Mouse (Mus musculus) intestine, embryonic 16.5 days (tissue): Measurements from ENCODE around the gene Agpat2. TPM values are rescaled to one million over a fixed set of nuclear protein-coding genes. Genes with fewer than 3 reads are reported as not detected.

Experiments
- ATAC-seq: fragments of 200-750 bp; cut with Nextera tagmentation; 2 replicates; pipeline ENCODE4 v1.8.0; 2017; ENCODE audit warnings: moderate TSS enrichment, moderate library complexity
- H3K27ac ChIP-seq: fragments of 300-500 bp; sonication (generic); 2 replicates; pipeline ENCODE4 v1.5.1; 2014; ENCODE audit warnings: mild to moderate bottlenecking, low read length
- H3K27me3 ChIP-seq: fragments of 300-500 bp; sonication (generic); replicated peaks from 2 replicates; pipeline ENCODE4 v1.6.1; 2014; ENCODE audit warnings: low read length, control low read depth, mixed read lengths; ENCODE audit not compliant: control insufficient read depth, insufficient read depth
- H3K36me3 ChIP-seq: fragments of 300-500 bp; sonication (generic); 2 replicates; pipeline ENCODE4 v1.6.1; 2014; ENCODE audit warnings: low read length, control low read depth; ENCODE audit not compliant: control insufficient read depth, insufficient read depth
- H3K4me1 ChIP-seq: fragments of 300-500 bp; sonication (generic); 2 replicates; pipeline ENCODE4 v1.6.1; 2014; ENCODE audit warnings: low read length, control low read depth, mixed read lengths; ENCODE audit not compliant: control insufficient read depth, insufficient read depth
- H3K4me2 ChIP-seq: fragments of 300-500 bp; sonication (generic); 2 replicates; pipeline ENCODE4 v1.6.1; 2014; ENCODE audit warnings: low read depth, low read length, control low read depth
- H3K4me3 ChIP-seq: fragments of 300-500 bp; sonication (generic); 2 replicates; pipeline ENCODE4 v1.5.1; 2014; ENCODE audit warnings: mild to moderate bottlenecking, low read length
- H3K9ac ChIP-seq: fragments of 300-500 bp; sonication (generic); 2 replicates; pipeline ENCODE4 v1.6.1; 2014; ENCODE audit warnings: low read depth, low read length
- H3K9me3 ChIP-seq: fragments of 300-500 bp; sonication (generic); 2 replicates; pipeline ENCODE4 v1.6.1; 2016; ENCODE audit warnings: low read length, control low read depth; ENCODE audit not compliant: control insufficient read depth
- WGBS: fragments of 180-500 bp; shearing (Covaris S2); extraction: QIAGEN DNeasy Blood & Tissue Kit; methylation state at CpG from one replicate; pipeline ENCODE4 v1.1.7; 2014; 5-methylcytosine and 5-hydroxymethylcytosine counted together
- polyA plus RNA-seq: library from polyadenylated mRNA; unstranded; fragments of >200 nt; fragmentation: Nextera tagmentation; extraction: Ambion mirVana; gene quantifications from 2 replicates; pipeline ENCODE4 v1.2.1, GENCODE M21; 2015

Gene Agpat2
- polyA plus RNA-seq, 1 experiment from 2014 or later: 113 TPM

DNA sequence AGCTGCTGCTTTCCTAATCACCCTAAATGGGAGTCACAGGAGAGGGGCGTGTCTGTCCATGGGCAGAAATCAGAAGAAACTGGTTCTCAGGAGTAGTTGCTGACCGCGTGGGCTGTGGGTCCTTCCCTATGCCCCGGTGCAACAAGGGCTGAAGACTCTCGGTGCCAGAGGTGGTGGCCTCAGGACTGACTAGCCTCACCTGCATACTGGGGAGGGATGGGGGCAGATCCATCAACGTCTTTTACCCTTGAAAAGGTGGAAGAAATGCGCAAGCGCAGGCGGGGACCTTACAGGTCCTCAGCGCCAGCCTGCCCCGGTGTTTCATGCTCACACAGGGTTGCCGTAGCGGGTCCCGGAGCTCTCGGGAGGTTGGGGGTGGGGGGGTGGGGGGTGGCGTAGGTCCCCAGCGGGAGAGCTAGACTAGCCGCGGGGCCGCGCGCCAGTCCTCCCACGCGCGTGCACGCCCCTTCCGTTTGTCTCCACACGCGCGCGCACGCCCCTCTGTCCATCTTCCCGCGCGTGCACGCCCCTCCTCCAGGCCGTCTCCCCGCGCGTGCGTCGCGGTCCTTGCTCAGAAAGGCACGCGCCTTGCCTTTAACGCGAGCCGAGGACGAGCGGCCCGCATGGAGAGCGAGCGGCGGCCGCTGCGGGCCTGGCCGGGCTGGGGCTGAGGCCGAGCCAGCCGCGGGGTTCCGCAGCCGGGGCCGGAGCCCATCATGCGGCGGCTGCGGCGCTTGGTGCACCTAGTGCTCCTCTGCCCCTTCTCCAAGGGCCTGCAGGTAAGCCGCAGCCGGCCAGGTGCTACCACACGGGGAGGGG is 23.9 kb upstream of the Agpat2 start, which contains the start of gene Fam69b:
Gene Fam69b, plus strand, starts transcription at position 537 of the 819 bp plus-strand sequence.
- Histone ChIP-seq H3K27me3 (no peaks in the 10 kb centered on the region), H3K9me3 (no peaks in the 10 kb centered on the region), H3K4me1 (peaks cover 30% of the 10 kb centered on the region), H3K4me2 (peak within 1 kb of the TSS; percentile 95), H3K27ac (peak within 1 kb of the TSS; percentile 28; the same call in 1 of the 2 replicates), H3K9ac (peak within 1 kb of the TSS; percentile 93), H3K36me3 (no peaks in the 10 kb centered on the region), H3K4me3 (peak within 1 kb of the TSS; percentile 75)
- under 1% methylated on average over 53 of the region's 70 CpGs for WGBS
- peak; percentile 61 for ATAC-seq

DNA sequence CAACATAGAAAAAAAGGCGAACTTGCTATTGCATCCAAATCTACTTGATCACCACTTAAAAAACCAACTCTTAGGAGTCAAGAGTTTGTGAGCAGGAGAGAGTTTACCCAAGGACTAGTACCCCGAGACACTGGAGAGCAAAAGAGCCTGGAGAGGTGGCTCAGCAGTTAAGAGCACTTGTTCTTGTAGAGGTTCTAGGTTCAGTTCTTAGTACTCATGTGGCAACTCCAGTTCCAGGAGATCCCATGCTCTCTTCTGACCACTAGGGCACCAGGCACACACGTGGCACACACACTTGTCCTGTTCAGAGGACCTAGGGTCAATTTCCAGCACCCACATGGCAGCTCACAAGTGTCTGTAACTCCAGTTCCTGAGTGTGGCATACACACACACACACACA is 21.9 kb upstream of the Agpat2 start:
- WGBS: 71% methylated on average over 3 of the region's 3 CpGs
- H3K27ac ChIP-seq: no peak overlapping the region
- ATAC-seq: no peak

DNA sequence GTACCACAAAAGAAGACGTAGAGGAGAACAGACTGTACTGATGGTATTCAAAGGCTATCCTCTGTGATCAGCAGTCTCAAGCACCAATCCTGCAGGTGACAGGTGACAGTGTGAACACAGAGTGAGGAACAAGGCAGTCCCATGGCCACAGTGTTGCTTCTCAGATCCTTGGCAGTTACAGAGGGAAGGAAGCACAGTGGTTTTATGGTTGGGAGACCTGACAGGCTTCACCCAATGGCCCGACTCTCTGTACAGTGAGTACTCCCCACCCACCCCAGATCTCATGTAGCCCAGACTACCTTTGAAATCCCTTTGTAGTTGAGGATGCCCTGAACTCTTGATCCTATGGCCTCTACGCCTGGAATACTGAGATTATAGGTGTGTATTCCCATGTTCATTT is 21.2 kb upstream of the Agpat2 start:
- Histone ChIP-seq H3K4me3 (no peak overlapping the region), H3K27ac (no peak overlapping the region), H3K4me2 (no peak overlapping the region), H3K9me3 (no peaks in the 10 kb centered on the region), H3K9ac (no peak overlapping the region), H3K27me3 (no peaks in the 10 kb centered on the region), H3K36me3 (no peaks in the 10 kb centered on the region), H3K4me1 (peaks cover 30% of the 10 kb centered on the region)
- no peak for ATAC-seq
- 81% methylated on average over 3 of the region's 3 CpGs for WGBS

More for the DNA sequence above, 21.9 kb upstream of the Agpat2 start:
- Histone ChIP-seq H3K9ac (no peak overlapping the region), H3K4me1 (peaks cover 36% of the 10 kb centered on the region), H3K4me2 (no peak overlapping the region), H3K4me3 (no peak overlapping the region), H3K27me3 (no peaks in the 10 kb centered on the region), H3K36me3 (no peaks in the 10 kb centered on the region), H3K9me3 (no peaks in the 10 kb centered on the region)

DNA sequence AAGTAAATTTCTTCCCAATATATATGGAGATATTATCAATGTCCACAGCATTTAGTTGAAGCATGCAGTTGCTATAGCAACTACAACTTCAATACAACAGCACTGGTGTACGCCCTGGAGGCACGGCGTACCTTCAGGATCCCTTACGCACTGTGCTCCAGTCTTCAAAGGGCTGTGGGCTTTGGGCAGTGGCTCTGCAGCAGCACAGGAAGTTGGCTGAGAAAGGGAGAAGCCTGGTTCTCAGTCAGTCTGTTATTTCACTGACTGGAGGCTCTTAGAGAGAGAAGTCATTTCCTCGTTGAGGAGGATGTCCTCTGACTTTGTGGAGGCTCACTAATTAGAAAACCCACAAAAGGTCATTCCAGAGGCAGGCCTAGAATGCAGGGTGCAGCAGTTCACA is 18.8 kb upstream of the Agpat2 start:
- H3K9me3 ChIP-seq: no peaks in the 10 kb centered on the region
- no peak for ATAC-seq
- no peak overlapping the region for H3K4me2 ChIP-seq
- WGBS: 66% methylated on average over 5 of the region's 5 CpGs
- no peaks in the 10 kb centered on the region for H3K36me3 ChIP-seq
- H3K4me1 ChIP-seq: peaks cover 11% of the 10 kb centered on the region
- H3K9ac ChIP-seq: no peak overlapping the region
- H3K4me3 ChIP-seq: no peak overlapping the region
- no peak overlapping the region for H3K27ac ChIP-seq
- H3K27me3 ChIP-seq: no peaks in the 10 kb centered on the region

DNA sequence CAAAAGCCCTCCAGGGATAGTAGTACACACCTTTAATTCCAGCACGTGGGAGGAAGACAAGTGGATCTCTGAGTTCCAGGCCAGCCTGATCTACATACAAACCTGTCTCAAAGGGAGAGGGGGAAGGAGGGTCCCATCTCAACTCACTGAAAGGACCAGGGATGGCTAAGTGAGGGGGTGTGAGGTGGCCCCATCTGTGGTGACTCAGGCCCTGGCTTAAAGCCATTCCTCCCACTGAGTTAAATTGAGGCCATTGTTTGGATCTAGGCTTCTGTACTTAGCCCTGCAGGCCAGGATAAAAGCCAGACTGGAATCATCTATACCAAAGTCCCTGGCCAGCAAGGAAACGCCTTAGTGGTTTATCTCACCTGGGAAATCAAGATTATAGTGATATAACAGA is 17.0 kb upstream of the Agpat2 start:
- Histone ChIP-seq H3K4me3 (no peak overlapping the region), H3K27ac (no peak overlapping the region), H3K9me3 (no peaks in the 10 kb centered on the region), H3K4me1 (peaks cover 6% of the 10 kb centered on the region; the same call in 1 of the 2 replicates), H3K27me3 (no peaks in the 10 kb centered on the region), H3K9ac (peak overlapping the region; percentile 33; the same call in 1 of the 2 replicates), H3K36me3 (no peaks in the 10 kb centered on the region), H3K4me2 (no peak overlapping the region)
- peak; percentile 43 for ATAC-seq
- WGBS: 38% methylated on average over 2 of the region's 2 CpGs

DNA sequence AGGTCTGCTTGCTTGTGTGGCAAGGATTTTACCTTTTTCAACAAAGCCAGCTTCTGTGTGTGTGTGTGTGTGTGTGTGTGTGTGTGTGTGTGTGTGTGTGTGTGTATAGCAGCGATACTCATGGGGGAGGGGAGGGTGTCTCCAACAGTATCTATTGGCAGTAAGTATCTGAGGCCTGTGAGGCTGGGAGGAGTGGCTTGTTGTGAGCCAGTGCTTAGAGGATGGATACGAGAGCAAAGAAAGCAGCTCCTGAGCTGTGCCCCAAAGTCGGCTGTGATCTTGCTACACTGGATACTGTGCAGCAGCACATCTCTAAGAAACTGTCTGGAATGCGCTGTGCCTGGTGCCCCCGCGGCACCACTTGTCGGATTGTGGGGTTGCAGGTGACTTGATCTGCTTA is 13.7 kb upstream of the Agpat2 start:
- Histone ChIP-seq H3K36me3 (no peaks in the 10 kb centered on the region), H3K4me2 (no peak overlapping the region), H3K4me3 (no peak overlapping the region), H3K27ac (no peak overlapping the region), H3K27me3 (no peaks in the 10 kb centered on the region), H3K9ac (no peak overlapping the region), H3K4me1 (peaks cover 10% of the 10 kb centered on the region; the same call in 1 of the 2 replicates), H3K9me3 (no peaks in the 10 kb centered on the region)
- no peak for ATAC-seq
- 55% methylated on average over 7 of the region's 7 CpGs for WGBS

DNA sequence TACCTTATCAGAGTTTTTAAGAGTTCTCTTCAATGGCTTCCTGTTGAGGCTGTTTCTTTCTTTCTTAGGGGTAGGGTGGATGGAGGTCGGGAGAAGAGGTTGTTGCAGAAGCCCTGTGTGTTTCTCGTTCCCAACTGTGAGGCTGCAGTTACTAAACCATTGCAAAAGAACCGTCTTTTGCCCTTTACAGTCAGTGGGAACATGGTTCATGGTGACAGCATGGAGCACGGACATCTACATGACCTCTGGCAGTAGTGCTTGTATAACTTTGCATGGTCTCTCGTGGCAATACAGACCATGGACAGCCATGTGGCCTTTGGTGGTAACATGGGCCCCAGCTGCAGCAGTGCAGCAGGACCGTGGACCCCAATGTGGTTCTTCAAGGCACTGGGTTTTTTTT is 13.1 kb upstream of the Agpat2 start:
- no peak overlapping the region for H3K9ac ChIP-seq
- peaks cover 10% of the 10 kb centered on the region; the same call in 1 of the 2 replicates for H3K4me1 ChIP-seq
- 79% methylated on average over 6 of the region's 6 CpGs for WGBS
- no peak overlapping the region for H3K4me3 ChIP-seq
- no peak overlapping the region for H3K27ac ChIP-seq
- no peaks in the 10 kb centered on the region for H3K36me3 ChIP-seq
- H3K9me3 ChIP-seq: no peaks in the 10 kb centered on the region
- H3K27me3 ChIP-seq: no peaks in the 10 kb centered on the region
- H3K4me2 ChIP-seq: no peak overlapping the region
- ATAC-seq: no peak

DNA sequence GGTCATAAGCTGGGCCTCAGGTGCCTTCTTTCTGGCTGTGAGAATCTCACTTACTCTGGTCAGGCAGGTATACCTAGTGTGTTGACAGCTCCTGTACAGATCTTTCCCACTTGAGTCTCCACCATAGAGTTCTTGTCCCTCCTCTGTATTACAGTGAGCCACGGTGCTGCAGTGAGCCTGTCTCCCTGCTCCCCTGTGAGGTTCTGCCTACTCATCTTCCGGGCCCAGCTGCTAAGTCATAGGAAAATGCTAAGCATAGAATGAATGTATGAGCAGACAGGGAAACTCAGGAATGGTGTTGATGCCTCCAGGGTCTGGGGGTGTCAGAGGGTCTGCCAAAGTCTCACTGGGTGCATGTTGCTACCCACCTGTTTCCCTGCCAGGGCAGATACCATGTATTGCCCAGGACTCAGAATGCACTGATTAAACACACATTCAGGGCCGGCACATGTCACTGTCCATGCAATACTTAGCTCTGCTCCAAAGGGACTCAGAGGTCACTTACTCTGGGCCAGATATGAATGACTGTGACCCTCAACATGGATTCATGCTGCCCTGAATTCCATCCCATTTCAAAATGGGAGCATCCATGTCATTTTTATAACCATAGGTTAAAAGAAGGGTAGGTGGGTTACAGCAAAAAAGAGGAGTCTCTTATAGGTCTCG is 11.4 kb upstream of the Agpat2 start:
- Histone ChIP-seq H3K36me3 (no peaks in the 10 kb centered on the region), H3K4me1 (0 out of 2 replicates have a peak, but pooled peaks cover 7% of the 10 kb centered on the region), H3K27ac (no peak overlapping the region), H3K4me2 (no peak overlapping the region), H3K9ac (0 out of 2 replicates have a peak overlapping the region, but pooled peaks have one; percentile 14), H3K9me3 (no peaks in the 10 kb centered on the region), H3K4me3 (no peak overlapping the region), H3K27me3 (no peaks in the 10 kb centered on the region)
- ATAC-seq: no peak
- 85% methylated on average over 4 of the region's 4 CpGs for WGBS

DNA sequence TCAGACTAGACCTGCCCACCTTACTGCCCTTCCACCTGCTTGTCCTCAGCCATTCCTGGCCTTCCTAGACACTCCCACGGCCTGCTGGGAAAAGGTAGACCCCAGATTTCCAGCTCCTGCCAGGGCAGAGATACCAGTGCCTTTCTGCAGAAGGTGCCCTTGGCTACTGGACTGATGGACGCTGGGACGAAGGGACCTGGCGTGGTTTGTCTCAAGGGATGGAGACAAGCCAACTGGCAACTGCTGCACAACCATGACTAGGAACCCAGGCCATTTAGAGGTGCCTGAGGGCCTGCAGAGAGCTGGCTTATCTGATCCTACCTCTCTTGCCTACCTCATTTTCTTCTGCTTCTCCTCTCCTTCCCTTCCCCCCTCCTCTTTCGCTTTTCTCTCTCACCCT is 10.7 kb upstream of the Agpat2 start:
- H3K9me3 ChIP-seq: no peaks in the 10 kb centered on the region
- H3K4me3 ChIP-seq: no peak overlapping the region
- H3K4me2 ChIP-seq: no peak overlapping the region
- H3K36me3 ChIP-seq: no peaks in the 10 kb centered on the region
- 77% methylated on average over 5 of the region's 5 CpGs for WGBS
- no peak overlapping the region for H3K9ac ChIP-seq
- no peaks in the 10 kb centered on the region for H3K27me3 ChIP-seq
- 0 out of 2 replicates have a peak, but pooled peaks cover 7% of the 10 kb centered on the region for H3K4me1 ChIP-seq
- ATAC-seq: no peak
- H3K27ac ChIP-seq: no peak overlapping the region
